Mouse (Mus musculus) gastrocnemius, adult 2 months (tissue): Measurements from ENCODE around the gene Chid1. TPM values are rescaled to one million over a fixed set of nuclear protein-coding genes. Genes with fewer than 3 reads are reported as not detected.
"Not testable (repeated sequence)": the region's sequence is repeated elsewhere in the genome, so short reads cannot be mapped to it uniquely, and the experiment has no call there.

Source experiments
- DNase-seq: peaks from one replicate; pipeline ENCODE4 v3.0.0; 2022
- H3K27ac ChIP-seq: fragments of 200-600 bp; 2 replicates; pipeline ENCODE4 v1.8.1; 2022; ENCODE audit warnings: mild to moderate bottlenecking
- H3K4me3 ChIP-seq: fragments of 200-600 bp; 2 replicates; pipeline ENCODE4 v1.8.1; 2022; ENCODE audit warnings: mild to moderate bottlenecking, moderate library complexity
- CTCF ChIP-seq: fragments of 200-600 bp; IDR thresholded peaks from 2 replicates; pipeline ENCODE4 v1.8.1; 2022; ENCODE audit warnings: antibody characterized with exemption, mild to moderate bottlenecking, moderate library complexity
- intact Hi-C: fragments of 180-260 bp; cut with DNase I; formaldehyde crosslinking; loops from one replicate; pipeline ENCODE4 v1.15.1; 2025
- total RNA-seq, 2 experiments: library from RNA; stranded (reverse); gene quantifications; 2 replicates each; pipeline ENCODE4 v1.2.3; 2021

Chid1 gene
- total RNA-seq, 2 experiments from 2014 or later: 11.5 to 21.6 TPM

GRCm38 (mm10) chr7:141447110-141447991 lies 92.3 kb downstream of the Chid1 start, which contains the start of gene Rplp2:
Rplp2 (plus strand) TSS chr7:141447370.
- peak; percentile 95 for DNase-seq
- Histone ChIP-seq H3K4me3 (peak within 1 kb of the TSS; percentile 99), H3K27ac (peak within 1 kb of the TSS; percentile 98)
- intact Hi-C loops: loop anchor here (10.0 kb wide), 1 partner anchor 223 kb away; the partner anchor contains the start of gene Phrf1
- no peak for TF ChIP-seq CTCF

- peak overlapping the region; percentile 98 for H3K27ac ChIP-seq
Measured at GRCm38 (mm10) chr7:141446374-141446773, 93.3 kb downstream of the Chid1 start.

GRCm38 (mm10) chr7:141443828-141444237 lies 95.8 kb downstream of the Chid1 start, which contains the start of gene Pidd1:
Pidd1 (minus strand) TSS chr7:141444025.
- intact Hi-C loops: loop anchor here (10.0 kb wide), 1 partner anchor 219 kb away; the partner anchor contains the start of gene Phrf1
- no peak for TF ChIP-seq CTCF
- peak; percentile 74 for DNase-seq
- Histone ChIP-seq H3K27ac (peak within 1 kb of the TSS; percentile 64), H3K4me3 (peak within 1 kb of the TSS; percentile 70)

More at GRCm38 (mm10) chr7:141446374-141446773, 93.3 kb downstream of the Chid1 start:
- intact Hi-C loops: loop anchor here (10.0 kb wide), 1 partner anchor 222 kb away; the partner anchor contains the start of gene Phrf1
- DNase-seq: not testable (repeated sequence)
- H3K4me3 ChIP-seq: peak overlapping the region; percentile 99; the same call in 1 of the 2 replicates

Other genes with a start within 250 kb of the Chid1 start
- not detected for gene Drd4, start 247.9 kb downstream of the Chid1 start, total RNA-seq
- 10 to 100 TPM; 13.3 to 14.0 TPM for gene Deaf1, start 212.2 kb downstream of the Chid1 start, total RNA-seq
- gene Tmem80, start 212.1 kb downstream of the Chid1 start, total RNA-seq: 10 to 100 TPM; 11.5 to 16.9 TPM
- gene Eps8l2, start 201.0 kb downstream of the Chid1 start, total RNA-seq: 1 to 10 TPM; 2.6 to 3.1 TPM
- 10 to 100 TPM; 77.5 to 88.3 TPM for gene Taldo1, start 147.7 kb downstream of the Chid1 start, total RNA-seq
- 1 to 10 TPM; 5.5 to 8.3 TPM for gene Gatd1, start 125.7 kb downstream of the Chid1 start, total RNA-seq
- gene Cend1, start 110.4 kb downstream of the Chid1 start, total RNA-seq: under 1 TPM; 0.28 to 0.31 TPM
- gene Slc25a22, start 102.0 kb downstream of the Chid1 start, total RNA-seq: 10 to 100 TPM; 18.6 to 26.1 TPM
- under 1 TPM; 0.08 to 0.20 TPM for gene Pidd1, start 95.8 kb downstream of the Chid1 start, total RNA-seq
- gene Rplp2, start 92.5 kb downstream of the Chid1 start, total RNA-seq: 100 to 1,000 TPM; 567 to 623 TPM
- 100 to 1,000 TPM; 345 to 348 TPM for gene Pnpla2, start 84.7 kb downstream of the Chid1 start, total RNA-seq
- 1 to 10 TPM; 6.1 to 6.3 TPM for gene Cracr2b, start 78.8 kb downstream of the Chid1 start, total RNA-seq
- gene Cd151, start 72.5 kb downstream of the Chid1 start, total RNA-seq: 10 to 100 TPM; 83.2 to 90.2 TPM
- 10 to 100 TPM; 55.5 to 58.8 TPM for gene Polr2l, start 64.7 kb downstream of the Chid1 start, total RNA-seq
- gene Tspan4, start 64.6 kb downstream of the Chid1 start, total RNA-seq: 1 to 10 TPM; 7.6 to 8.2 TPM
- 10 to 100 TPM; 52.2 to 52.9 TPM for gene Ap2a2, start 22.3 kb upstream of the Chid1 start, total RNA-seq
- not detected for gene Muc6, start 115.5 kb upstream of the Chid1 start, total RNA-seq
- gene Muc2, start 150.5 kb upstream of the Chid1 start, total RNA-seq: under 1 TPM in 1 of 2 experiments, not detected in 1; 0.08 TPM
- gene Muc5ac, start 249.1 kb upstream of the Chid1 start, total RNA-seq: not detected